Mouse (Mus musculus) forebrain, embryonic 13.5 days (tissue): Measurements from ENCODE around the gene P2ry6. TPM values are rescaled to one million over a fixed set of nuclear protein-coding genes. Genes with fewer than 3 reads are reported as not detected.

Experiments used
- ATAC-seq: fragments of 200-750 bp; cut with Nextera tagmentation; 2 replicates; pipeline ENCODE4 v1.8.0; 2017
- H3K27ac ChIP-seq: fragments of 300-500 bp; sonication (generic); 2 replicates; pipeline ENCODE4 v1.5.1; 2015; ENCODE audit warnings: inconsistent platforms, mild to moderate bottlenecking, moderate library complexity
- H3K27me3 ChIP-seq: fragments of 300-500 bp; sonication (generic); 2 replicates; pipeline ENCODE4 v1.6.1; 2015; ENCODE audit warnings: mild to moderate bottlenecking, inconsistent platforms
- H3K36me3 ChIP-seq: fragments of 300-500 bp; sonication (generic); 2 replicates; pipeline ENCODE4 v1.6.1; 2015; ENCODE audit warnings: mild to moderate bottlenecking, inconsistent platforms; ENCODE audit not compliant: poor library complexity, severe bottlenecking
- H3K4me1 ChIP-seq: fragments of 300-500 bp; sonication (generic); 2 replicates; pipeline ENCODE4 v1.6.1; 2015; ENCODE audit warnings: inconsistent platforms
- H3K4me2 ChIP-seq: fragments of 300-500 bp; sonication (generic); 2 replicates; pipeline ENCODE4 v1.6.1; 2015; ENCODE audit warnings: inconsistent platforms, mild to moderate bottlenecking, moderate library complexity
- H3K4me3 ChIP-seq: fragments of 300-500 bp; sonication (generic); 2 replicates; pipeline ENCODE4 v1.5.1; 2015; ENCODE audit warnings: mild to moderate bottlenecking, inconsistent platforms
- H3K9ac ChIP-seq: fragments of 300-500 bp; sonication (generic); 2 replicates; pipeline ENCODE4 v1.6.1; 2015; ENCODE audit warnings: mild to moderate bottlenecking, inconsistent platforms
- H3K9me3 ChIP-seq: fragments of 300-500 bp; sonication (generic); replicated peaks from 2 replicates; pipeline ENCODE4 v1.6.1; 2016; ENCODE audit warnings: inconsistent platforms
- WGBS: fragments of 180-500 bp; shearing (Covaris S2); methylation state at CpG from one replicate; pipeline ENCODE4 v1.1.7; 2015; 5-methylcytosine and 5-hydroxymethylcytosine counted together
- polyA plus RNA-seq: library from polyadenylated mRNA; unstranded; fragments of >200 nt; fragmentation: Nextera tagmentation; extraction: Ambion mirVana; gene quantifications from 2 replicates; pipeline ENCODE4 v1.2.1, GENCODE M21; 2015

The P2ry6 gene
- polyA plus RNA-seq, 1 experiment from 2014 or later = 1.4 TPM

DNA sequence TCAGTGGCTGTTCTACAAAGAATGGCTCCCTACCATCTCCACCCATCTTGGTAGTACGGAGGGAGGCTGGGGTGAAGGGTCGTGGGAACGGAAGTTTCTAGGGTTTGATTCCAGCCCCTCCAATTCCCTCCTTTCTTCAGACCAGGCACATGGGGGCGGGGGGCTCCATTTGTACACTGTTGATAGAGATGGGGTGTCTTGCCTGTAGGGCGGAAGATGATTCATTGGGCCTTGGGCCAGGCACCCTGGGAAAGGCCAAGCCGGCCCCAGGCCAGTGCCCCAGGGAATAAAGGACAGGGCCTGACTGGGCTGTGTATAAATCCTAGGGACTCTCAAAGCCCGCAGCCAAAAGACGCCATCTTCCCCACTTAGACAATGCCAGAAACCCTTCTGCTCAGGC lies 66.4 kb downstream of the P2ry6 start:
- Histone ChIP-seq H3K9me3 (no peaks in the 10 kb centered on the region), H3K4me3 (no peak overlapping the region), H3K4me2 (no peak overlapping the region), H3K27ac (no peak overlapping the region), H3K4me1 (peaks cover 21% of the 10 kb centered on the region), H3K36me3 (no peaks in the 10 kb centered on the region), H3K9ac (no peak overlapping the region), H3K27me3 (no peaks in the 10 kb centered on the region)
- 79% methylated on average over 8 of the region's 8 CpGs for WGBS
- no peak for ATAC-seq

DNA sequence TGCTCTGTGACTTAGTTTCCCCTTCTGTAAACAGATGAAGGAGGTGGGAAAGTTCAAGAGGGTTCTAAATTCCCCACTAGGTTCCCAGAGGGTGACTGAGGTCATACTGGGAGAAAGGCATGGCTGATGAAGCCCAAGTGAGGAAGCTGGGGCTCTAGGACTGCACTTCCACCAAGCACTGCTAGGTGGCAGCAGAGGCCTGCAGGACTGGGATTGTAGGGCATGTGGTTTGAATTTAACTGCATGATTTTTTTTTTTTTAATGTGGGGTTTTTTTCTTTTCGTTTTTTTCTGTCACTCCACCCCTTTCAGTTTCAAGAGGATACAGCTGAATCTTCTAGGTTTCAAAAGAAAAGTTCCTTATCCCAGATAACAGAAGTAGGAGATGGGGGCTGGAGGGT lies 67.2 kb downstream of the P2ry6 start:
- WGBS = 0% methylated on average over 1 of the region's 1 CpGs
- no peak overlapping the region for H3K27ac ChIP-seq
- ATAC-seq = 0 out of 2 replicates have a peak, but pooled peaks have one; percentile 54

DNA sequence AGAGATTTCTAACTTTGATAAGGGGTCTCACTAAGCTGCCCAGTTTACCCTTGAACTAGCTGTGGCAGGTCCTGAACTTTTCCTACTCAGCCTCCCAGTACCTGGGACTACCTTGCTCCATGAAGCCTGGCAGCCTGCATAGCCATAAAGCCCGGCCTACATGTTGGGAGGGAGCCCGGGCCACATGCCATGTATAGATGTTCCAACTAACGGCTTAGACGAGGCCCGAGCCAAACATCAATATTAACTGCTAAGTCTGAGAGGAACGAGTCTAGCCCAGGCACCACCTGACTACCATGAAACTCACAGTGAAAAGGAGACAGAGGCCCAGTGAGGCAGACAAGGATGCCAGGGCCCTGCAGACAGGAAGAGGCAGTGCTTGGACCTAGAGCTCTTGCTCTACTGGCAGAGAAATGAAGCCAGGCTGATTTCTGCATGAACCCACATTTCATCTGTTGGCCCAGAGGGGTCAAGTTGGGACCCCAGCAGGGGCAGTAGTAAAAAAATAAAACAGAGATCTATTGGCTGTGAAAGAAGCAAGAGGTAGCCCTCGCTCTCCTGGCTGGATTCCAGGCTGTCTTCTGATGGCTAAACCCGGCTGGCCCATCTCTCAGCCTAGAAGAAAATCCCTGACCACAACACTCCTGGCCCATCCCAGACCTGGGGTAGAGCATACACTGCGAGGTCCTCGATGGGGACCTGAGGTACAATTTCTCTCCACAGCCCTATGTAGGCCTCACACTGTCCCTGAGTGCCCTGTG lies 68.2 kb downstream of the P2ry6 start:
- 88% methylated on average over 10 of the region's 10 CpGs for WGBS
- H3K27ac ChIP-seq = no peak overlapping the region
- no peak overlapping the region for H3K4me2 ChIP-seq
- no peak overlapping the region for H3K9ac ChIP-seq
- no peaks in the 10 kb centered on the region for H3K36me3 ChIP-seq
- H3K4me3 ChIP-seq = no peak overlapping the region
- ATAC-seq = no peak
- H3K4me1 ChIP-seq = peaks cover 9% of the 10 kb centered on the region
- no peaks in the 10 kb centered on the region for H3K27me3 ChIP-seq
- H3K9me3 ChIP-seq = no peaks in the 10 kb centered on the region

More for the DNA sequence above, 67.2 kb downstream of the P2ry6 start:
- H3K27me3 ChIP-seq = no peaks in the 10 kb centered on the region
- H3K9ac ChIP-seq = no peak overlapping the region
- no peaks in the 10 kb centered on the region for H3K36me3 ChIP-seq
- H3K4me2 ChIP-seq = no peak overlapping the region
- no peaks in the 10 kb centered on the region for H3K9me3 ChIP-seq
- no peak overlapping the region for H3K4me3 ChIP-seq
- peaks cover 20% of the 10 kb centered on the region for H3K4me1 ChIP-seq

DNA sequence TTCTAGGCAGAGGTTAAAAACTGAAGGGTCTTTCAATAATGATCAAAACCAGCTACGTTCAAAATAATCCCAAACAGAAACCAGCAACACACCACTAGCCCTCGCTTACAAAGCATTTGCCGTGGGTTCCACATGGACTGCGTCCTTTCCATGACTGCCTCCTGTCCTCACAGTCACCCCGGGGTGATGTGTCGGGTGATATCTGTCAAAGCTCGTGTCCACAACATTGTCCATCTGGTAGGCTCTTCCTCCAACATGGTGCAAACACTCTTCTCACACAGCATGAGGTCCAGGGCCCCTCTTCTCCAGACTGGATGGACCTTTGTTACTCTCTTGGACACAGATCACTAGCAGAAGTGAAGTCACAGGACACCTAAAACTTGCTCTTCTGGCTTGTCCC lies 69.4 kb downstream of the P2ry6 start:
- no peak for ATAC-seq

DNA sequence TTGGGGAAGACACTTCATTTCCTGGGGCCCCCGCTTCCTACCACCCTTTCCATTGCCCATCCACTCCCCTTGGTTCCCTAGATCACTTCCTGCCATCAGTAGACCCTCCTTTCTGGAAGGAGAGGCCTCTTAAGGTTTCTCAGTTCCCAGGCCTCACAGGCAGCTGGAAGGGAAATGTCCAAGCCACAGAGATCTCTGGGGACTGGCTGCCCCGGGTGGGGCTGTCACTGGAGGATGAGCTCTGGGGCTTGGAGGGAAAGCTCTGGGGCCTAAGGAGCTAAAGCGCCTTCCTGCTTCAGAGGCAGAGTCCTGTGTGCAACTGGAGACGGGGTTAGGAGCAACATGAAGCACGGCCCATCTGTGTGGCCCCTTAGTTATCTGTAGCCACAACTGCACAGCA lies 69.8 kb downstream of the P2ry6 start:
- H3K9me3 ChIP-seq = no peaks in the 10 kb centered on the region
- H3K27ac ChIP-seq = no peak overlapping the region
- no peak overlapping the region for H3K4me3 ChIP-seq
- no peaks in the 10 kb centered on the region for H3K36me3 ChIP-seq
- 95% methylated on average over 5 of the region's 5 CpGs for WGBS
- H3K9ac ChIP-seq = no peak overlapping the region
- ATAC-seq = no peak
- H3K27me3 ChIP-seq = no peaks in the 10 kb centered on the region
- H3K4me1 ChIP-seq = peaks cover 4% of the 10 kb centered on the region; the same call in 1 of the 2 replicates
- H3K4me2 ChIP-seq = no peak overlapping the region

More for the DNA sequence above, 69.4 kb downstream of the P2ry6 start:
- no peaks in the 10 kb centered on the region for H3K36me3 ChIP-seq
- H3K27me3 ChIP-seq = no peaks in the 10 kb centered on the region
- no peak overlapping the region for H3K4me3 ChIP-seq
- H3K27ac ChIP-seq = no peak overlapping the region
- peaks cover 4% of the 10 kb centered on the region; the same call in 1 of the 2 replicates for H3K4me1 ChIP-seq
- no peaks in the 10 kb centered on the region for H3K9me3 ChIP-seq
- 94% methylated on average over 7 of the region's 7 CpGs for WGBS
- H3K9ac ChIP-seq = no peak overlapping the region
- no peak overlapping the region for H3K4me2 ChIP-seq

DNA sequence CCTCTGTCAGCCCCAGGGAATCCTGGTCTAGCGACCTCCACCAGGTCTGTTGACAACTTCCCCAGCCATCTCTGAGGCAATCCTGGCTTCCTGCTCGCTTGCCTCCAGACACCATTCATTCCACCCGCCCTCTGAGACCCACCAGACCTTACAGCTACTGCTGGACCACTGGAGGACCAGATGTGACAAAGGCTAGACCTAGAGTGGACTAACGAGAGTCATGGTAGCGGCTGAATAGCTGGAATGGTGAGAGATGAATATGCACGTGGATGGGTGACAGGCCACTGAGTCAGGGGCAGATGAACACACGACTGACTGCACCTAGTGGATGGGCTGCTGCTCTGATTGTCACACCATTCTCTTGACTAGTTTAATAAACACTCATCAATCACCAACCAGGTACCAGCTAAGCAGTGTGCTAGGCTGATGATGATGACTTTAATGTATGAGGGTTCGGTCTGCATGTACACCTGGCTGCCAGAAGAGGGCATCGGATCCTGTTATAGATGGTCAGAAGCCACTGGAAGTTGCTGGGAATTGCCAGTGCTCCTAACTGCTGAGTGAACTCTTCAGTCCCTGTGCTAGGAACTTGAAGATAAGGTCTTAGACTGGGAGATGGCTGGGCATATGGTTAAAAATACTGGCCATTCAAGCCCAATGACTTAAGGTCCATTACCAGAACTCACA lies 71.9 kb downstream of the P2ry6 start:
- Histone ChIP-seq H3K27me3 (no peaks in the 10 kb centered on the region), H3K9ac (no peak overlapping the region), H3K9me3 (no peaks in the 10 kb centered on the region), H3K27ac (no peak overlapping the region), H3K4me1 (no peaks in the 10 kb centered on the region), H3K36me3 (no peaks in the 10 kb centered on the region), H3K4me3 (no peak overlapping the region), H3K4me2 (no peak overlapping the region)
- ATAC-seq = 0 out of 2 replicates have a peak, but pooled peaks have one; percentile 30
- WGBS = 79% methylated on average over 9 of the region's 9 CpGs

DNA sequence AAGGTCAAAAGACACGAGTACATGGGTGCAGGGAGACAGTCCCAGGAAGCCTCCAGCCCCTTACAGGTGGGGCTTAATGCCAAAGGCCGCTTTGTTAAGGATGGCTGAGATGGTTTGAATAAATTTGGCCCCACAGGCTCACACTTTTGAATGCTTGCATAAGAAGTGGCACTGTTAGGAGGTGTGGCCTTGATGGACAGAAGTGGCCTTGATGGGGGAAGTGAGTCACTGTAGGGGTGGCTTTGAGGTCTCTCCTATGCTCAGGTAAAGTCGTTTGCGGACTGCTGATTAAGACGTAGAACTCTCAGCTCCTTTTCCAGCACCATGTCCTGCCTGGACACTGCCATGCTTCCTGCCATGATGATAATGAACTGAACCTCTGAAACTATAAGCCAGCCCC lies 76.6 kb downstream of the P2ry6 start:
- peaks cover 26% of the 10 kb centered on the region for H3K4me1 ChIP-seq
- WGBS = 73% methylated on average over 5 of the region's 5 CpGs
- ATAC-seq = no peak
- H3K9me3 ChIP-seq = no peaks in the 10 kb centered on the region
- H3K27ac ChIP-seq = no peak overlapping the region
- H3K4me3 ChIP-seq = no peak overlapping the region
- H3K4me2 ChIP-seq = no peak overlapping the region
- no peaks in the 10 kb centered on the region for H3K36me3 ChIP-seq
- no peaks in the 10 kb centered on the region for H3K27me3 ChIP-seq
- no peak overlapping the region for H3K9ac ChIP-seq

DNA sequence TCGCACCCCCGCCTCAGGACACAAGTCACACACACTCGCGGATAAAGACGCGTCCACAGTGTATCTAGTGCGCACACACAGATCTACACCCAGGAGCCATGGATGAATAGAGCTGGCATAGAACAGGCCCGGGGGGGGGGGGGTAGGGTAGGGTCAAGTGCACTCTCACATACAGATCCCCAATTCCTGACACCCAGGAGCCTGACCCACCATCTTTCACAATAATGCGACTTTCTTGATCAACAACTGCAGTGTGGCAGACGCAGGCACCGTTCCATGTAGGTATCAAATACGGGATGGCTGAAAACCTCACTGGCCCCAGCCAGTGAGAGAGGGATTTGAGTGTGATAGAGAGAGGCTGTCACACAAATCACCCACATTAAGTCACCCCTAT lies 79.6 kb downstream of the P2ry6 start:
- Histone ChIP-seq H3K4me2 (peak overlapping the region; percentile 91), H3K9me3 (no peaks in the 10 kb centered on the region), H3K27me3 (no peaks in the 10 kb centered on the region), H3K4me1 (peaks cover 31% of the 10 kb centered on the region), H3K4me3 (peak overlapping the region; percentile 57), H3K9ac (peak overlapping the region; percentile 78), H3K36me3 (peaks cover 4% of the 10 kb centered on the region), H3K27ac (no peak overlapping the region)
- WGBS = 3% methylated on average over 12 of the region's 12 CpGs
- peak; percentile 20; the same call in 1 of the 2 replicates for ATAC-seq

DNA sequence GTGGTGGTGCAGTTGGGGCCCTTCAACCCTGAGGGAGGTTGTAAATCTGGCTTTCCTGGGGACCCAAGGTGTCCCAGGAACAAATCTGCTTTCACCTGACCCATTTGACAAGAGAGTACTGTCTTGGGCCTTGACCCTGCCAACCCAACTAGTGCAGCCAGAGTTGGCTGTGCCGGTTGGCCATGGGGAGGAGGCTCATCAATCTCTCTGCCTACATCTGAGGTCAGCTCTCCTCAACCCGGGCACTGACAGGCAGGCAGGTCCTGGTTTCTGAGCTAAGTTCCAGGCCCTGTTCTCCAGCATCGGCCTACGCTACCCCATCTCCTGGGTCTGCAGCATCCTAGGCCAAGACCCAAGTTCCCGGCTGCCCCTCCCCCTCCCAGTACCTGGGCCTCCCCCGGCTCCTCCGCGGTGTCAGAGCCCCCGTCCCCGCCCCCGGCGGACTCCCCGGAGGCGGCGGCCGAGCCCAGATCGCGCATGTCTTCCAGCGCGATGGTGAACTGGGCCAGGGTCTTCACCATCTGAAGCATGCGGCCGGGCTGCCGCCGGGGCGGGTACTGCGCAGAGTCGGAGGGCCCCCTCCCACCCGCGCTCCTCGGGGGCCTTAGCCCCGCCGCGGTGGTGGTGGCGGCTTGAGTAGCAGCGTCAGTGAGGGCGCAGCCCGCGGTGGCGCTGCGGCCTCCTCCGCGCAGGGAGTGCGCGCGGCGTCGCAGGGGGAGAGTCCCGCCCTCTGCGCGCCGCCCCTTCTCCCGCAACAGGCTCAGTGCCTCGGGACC lies 80.2 kb downstream of the P2ry6 start:
- H3K9ac ChIP-seq = peak overlapping the region; percentile 78
- peak overlapping the region; percentile 91 for H3K4me2 ChIP-seq
- H3K27ac ChIP-seq = peak overlapping the region; percentile 51
- WGBS = 4% methylated on average over 45 of the region's 53 CpGs
- no peaks in the 10 kb centered on the region for H3K9me3 ChIP-seq
- peaks cover 10% of the 10 kb centered on the region for H3K36me3 ChIP-seq
- no peaks in the 10 kb centered on the region for H3K27me3 ChIP-seq
- peaks cover 31% of the 10 kb centered on the region for H3K4me1 ChIP-seq
- peak; percentile 77 for ATAC-seq
- H3K4me3 ChIP-seq = peak overlapping the region; percentile 57

DNA sequence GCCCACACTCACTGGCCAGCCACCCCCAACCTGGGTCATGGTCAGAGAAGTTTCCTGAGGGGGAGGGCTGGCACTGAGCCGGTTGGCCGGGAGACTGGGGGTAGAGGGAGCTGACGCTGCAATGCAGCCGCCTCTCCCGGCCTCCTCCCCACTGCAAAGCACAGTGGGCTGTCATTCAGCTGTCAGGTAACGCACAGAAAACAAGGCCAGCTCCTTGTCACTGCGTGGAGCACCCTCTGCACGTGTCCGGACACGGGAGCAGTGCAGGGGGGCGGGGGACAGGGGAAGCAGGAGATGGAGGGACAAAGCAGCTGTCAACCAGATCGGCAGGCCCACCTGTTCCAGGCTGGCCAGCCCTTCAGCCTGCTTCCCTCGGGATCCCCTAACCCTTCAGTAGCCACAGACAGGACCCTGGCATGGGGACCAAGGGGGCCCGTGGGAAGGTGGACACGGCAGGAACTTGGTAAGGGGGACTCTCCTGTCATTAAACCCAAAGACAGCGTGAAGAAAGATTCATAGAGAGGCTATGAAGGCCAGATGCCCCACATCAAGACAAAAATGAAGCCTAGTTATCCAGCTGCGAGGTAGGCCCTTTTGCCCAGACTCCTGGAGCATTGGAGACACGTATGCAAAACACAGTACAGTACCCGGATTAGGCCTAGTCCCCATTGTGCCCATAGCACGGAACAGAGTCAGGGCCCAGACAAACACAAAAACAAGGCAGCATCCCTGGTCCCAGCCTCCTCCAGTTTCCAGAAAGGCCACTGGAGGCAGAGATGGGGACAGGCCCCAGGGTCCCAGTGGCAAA lies 81.0 kb downstream of the P2ry6 start:
- peaks cover 31% of the 10 kb centered on the region for H3K4me1 ChIP-seq
- H3K9me3 ChIP-seq = no peaks in the 10 kb centered on the region
- peak overlapping the region; percentile 78 for H3K9ac ChIP-seq
- H3K4me3 ChIP-seq = peak overlapping the region; percentile 57
- peak overlapping the region; percentile 91 for H3K4me2 ChIP-seq
- 32% methylated on average over 20 of the region's 20 CpGs for WGBS
- peak; percentile 17; the same call in 1 of the 2 replicates for ATAC-seq
- H3K27me3 ChIP-seq = no peaks in the 10 kb centered on the region
- peaks cover 17% of the 10 kb centered on the region for H3K36me3 ChIP-seq
- peak overlapping the region; percentile 51 for H3K27ac ChIP-seq
